Mouse (Mus musculus) G1E (cell line): ENCODE data around the gene Grin2b.

ENCODE experiments used
- CTCF ChIP-seq: IDR thresholded peaks from 2 replicates; pipeline ENCODE4 v1.5.1; 2012; ENCODE audit warnings: low read depth, low read length, inconsistent platforms, mixed read lengths
- TAL1 ChIP-seq: conservative IDR thresholded peaks from 2 replicates; pipeline ENCODE4 v1.6.1; 2012; ENCODE audit warnings: low read depth, low read length, inconsistent platforms, mixed read lengths

DNA sequence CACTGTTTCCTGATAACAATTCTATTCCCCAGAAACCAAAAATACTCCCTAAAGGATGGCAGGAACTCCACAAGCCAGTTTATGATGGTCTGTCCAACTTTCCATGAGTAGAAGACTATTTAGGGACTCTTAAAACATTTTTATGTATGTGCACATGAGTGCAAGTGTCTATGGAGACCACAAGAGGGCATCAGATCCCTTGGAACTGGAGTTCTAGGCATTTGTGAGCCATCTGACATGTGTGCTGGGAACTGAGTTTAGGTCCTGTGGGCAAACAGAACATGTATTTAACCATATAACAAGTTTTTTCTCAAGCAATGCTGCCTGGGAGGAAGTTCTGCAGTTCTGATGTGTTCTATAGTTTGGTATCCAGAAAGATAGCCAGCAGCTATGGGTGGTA is 501.3 kb downstream of the Grin2b start:
- TF ChIP-seq CTCF: no peak
- TF ChIP-seq TAL1: no peak
